Comparison of ENCODE assay signal across 21 mouse cellular contexts in the genomic region with DNA sequence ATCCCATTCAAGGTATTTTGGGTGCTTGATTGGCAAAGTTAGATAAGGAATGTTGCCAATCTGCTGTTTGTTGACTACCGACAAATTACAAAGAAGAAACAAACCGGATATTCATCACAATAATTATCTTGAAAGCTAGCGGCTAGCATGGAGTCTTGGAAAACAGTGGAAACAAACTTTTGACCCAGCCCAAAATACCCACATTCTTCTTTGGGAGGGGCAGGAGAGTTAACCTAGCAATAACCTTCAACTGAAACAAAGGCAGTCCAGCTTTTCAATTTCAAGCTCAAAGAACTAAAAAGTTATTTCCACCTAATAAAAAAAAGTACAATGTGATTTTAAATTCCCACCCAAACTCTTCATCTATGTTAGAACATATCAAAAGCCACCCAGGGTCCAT.
DNase-seq lines count a peak whose midpoint lies in the region; ATAC-seq lines count a peak whose summit lies in the region.
"Had no signal": no experiment of that assay in that cellular context is flagged by ENCODE, and none has a peak within 500 bp of the region (broad histone marks: within the 10 kb centered on the region; RNA-seq: fewer than 3 reads in every experiment).

No protein-coding gene starts in this region.

- peak; percentile 59 for DNase-seq in heart, adult 11 months
- DNase-seq in ES-CJ7 (ENCODE audit: low read depth, low spot score) (peak; percentile 50), ZHBTc4 (ENCODE audit: low read depth, low spot score) (peak; percentile 75)
- DNase-seq in left cerebral cortex, postnatal 4 days: no peak
- DNase-seq: adrenal gland, adult 2 months; adrenal gland, postnatal 10 days; adrenal gland, postnatal 25 days; B cell, adult 2 months; cerebellum, adult 11-12 months; cerebellum, adult 2 months; cerebellum, adult 9-10 months; cerebellum, postnatal 10 days; cerebellum, postnatal 25 days; forebrain, postnatal 0 days had no signal

- intact Hi-C loops in left cerebral cortex, postnatal 4 days (cut with DNase I): no loop called here

- 86% methylated on average over 3 of the region's 3 CpGs for WGBS in heart, embryonic 12.5 days

- H3K9me3 ChIP-seq in heart, embryonic 12.5 days (replicated peaks): no peaks in the 10 kb centered on the region; the same call in 1 of the 2 replicates
- H3K9me3 ChIP-seq: embryonic facial prominence, embryonic 12.5 days; forebrain, embryonic 13.5 days; forebrain, embryonic 15.5 days had no signal

- no peak overlapping the region for H3K4me3 ChIP-seq in heart, embryonic 12.5 days
- H3K4me3 ChIP-seq: embryonic facial prominence, embryonic 10.5 days; embryonic facial prominence, embryonic 12.5 days; forebrain, embryonic 13.5 days; forebrain, embryonic 15.5 days had no signal

- H3K27ac ChIP-seq in heart, embryonic 12.5 days (ENCODE audit: poor library complexity, severe bottlenecking): no peak overlapping the region
- H3K27ac ChIP-seq: embryonic facial prominence, embryonic 10.5 days; embryonic facial prominence, embryonic 12.5 days; forebrain, embryonic 13.5 days; forebrain, embryonic 15.5 days had no signal

- no peak overlapping the region for H3K4me2 ChIP-seq in heart, embryonic 12.5 days
- H3K4me2 ChIP-seq: embryonic facial prominence, embryonic 12.5 days; forebrain, embryonic 13.5 days; forebrain, embryonic 15.5 days had no signal

- no peaks in the 10 kb centered on the region for H3K36me3 ChIP-seq in heart, embryonic 12.5 days
- H3K36me3 ChIP-seq: embryonic facial prominence, embryonic 10.5 days; embryonic facial prominence, embryonic 12.5 days; forebrain, embryonic 15.5 days had no signal

- H3K4me1 ChIP-seq in heart, embryonic 12.5 days (replicated peaks): no peaks in the 10 kb centered on the region
- H3K4me1 ChIP-seq: embryonic facial prominence, embryonic 10.5 days; embryonic facial prominence, embryonic 12.5 days; forebrain, embryonic 13.5 days; forebrain, embryonic 15.5 days had no signal

- no peak overlapping the region for H3K9ac ChIP-seq in heart, embryonic 12.5 days
- H3K9ac ChIP-seq: embryonic facial prominence, embryonic 12.5 days; forebrain, embryonic 13.5 days; forebrain, embryonic 15.5 days; forebrain, postnatal 0 days had no signal

- ATAC-seq in heart, embryonic 12.5 days (ENCODE audit: insufficient number of reproducible peaks, low FRiP score): no peak
- ATAC-seq: CD4-positive, CD25-positive, alpha-beta regulatory T cell, adult 4 months; forebrain, embryonic 13.5 days; forebrain, embryonic 15.5 days; forebrain, postnatal 0 days had no signal

- no peaks in the 10 kb centered on the region for H3K27me3 ChIP-seq in heart, embryonic 12.5 days (replicated peaks)
- H3K27me3 ChIP-seq: CH12.LX; embryonic facial prominence, embryonic 12.5 days; forebrain, embryonic 13.5 days; forebrain, embryonic 15.5 days had no signal
